Mouse (Mus musculus): Measurements from ENCODE around the gene Trappc3l. TPM values are rescaled to one million over a fixed set of nuclear protein-coding genes. Genes with fewer than 3 reads are reported as not detected.

The Trappc3l gene
- total and polyA plus RNA-seq, 3 experiments = not detected

DNA sequence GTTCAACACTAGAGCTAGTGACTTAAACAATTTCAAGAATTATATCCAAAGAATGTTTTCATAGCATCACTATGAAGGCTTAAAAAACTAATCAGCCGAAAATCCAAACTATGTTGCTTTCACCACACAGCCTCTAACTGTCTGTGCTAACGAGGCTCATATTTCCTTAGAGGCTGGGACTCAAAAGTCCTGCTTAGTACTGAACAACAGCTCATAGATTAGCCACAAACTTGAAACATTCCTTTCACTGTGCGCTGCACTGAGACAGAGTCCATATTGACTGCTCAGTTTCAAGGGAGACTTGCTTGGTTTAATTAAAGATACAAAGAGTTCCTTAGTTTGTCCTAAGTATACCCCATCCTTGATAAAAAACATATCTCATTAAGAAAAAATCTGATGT lies 112.4 kb downstream of the Trappc3l start:
- in situ Hi-C loops (cut with MboI; ENCODE audit: low pct_ligation_motif_present, low pct_unique_long_range_greater_than_20kb, low sequenced_read_pairs) (no loop called here), dilution Hi-C loops (cut with MboI; ENCODE audit: extremely low pct_ligation_motif_present, extremely low pct_unique_long_range_greater_than_20kb, low sequenced_read_pairs) (no loop called here)
- Histone ChIP-seq H3K27me3 (replicated peaks) (no peaks in the 10 kb centered on the region), H3K27ac (ENCODE audit: insufficient read depth, low read depth) (no peak overlapping the region), H3K4me2 (ENCODE audit: insufficient read depth, low read depth, poor library complexity, severe bottlenecking) (no peak overlapping the region), H3K4me3 (replicated peaks in 1 of 3; ENCODE audit: low read depth in 2 of 3, low read length in 2 of 3, poor library complexity in 1 of 3) (no peak overlapping the region), H3K9ac (ENCODE audit: insufficient read depth, low read depth) (no peak overlapping the region), H3K36me3 (replicated peaks in 1 of 2; ENCODE audit: control insufficient read depth in 1 of 2, insufficient read depth in 1 of 2, low read length in 1 of 2) (no peaks in the 10 kb centered on the region), H3K4me1 (ENCODE audit: control insufficient read depth in 1 of 2, insufficient read depth in 2 of 2) (peaks cover 0 to 3% of the 10 kb centered on the region in 2 experiments; a peak in 1 of 4 replicates), H3K9me3 (replicated peaks; ENCODE audit: low read length) (no peaks in the 10 kb centered on the region), H3K79me2 (replicated peaks; ENCODE audit: control insufficient read depth, extremely low read depth, insufficient read depth, poor library complexity, severe bottlenecking) (no peaks in the 10 kb centered on the region)
- no peak for DNase-seq (ENCODE audit: extremely low read depth)
- no peak for TF ChIP-seq RAD21 (IDR thresholded peaks at IDR 0.05; ENCODE audit: low read depth, low read length)
- TF ChIP-seq SIN3A (IDR thresholded peaks at IDR 0.05; ENCODE audit: low read length) = no peak
- TF ChIP-seq KAT2A (IDR thresholded peaks at IDR 0.05; ENCODE audit: insufficient replicate concordance, low read length) = no peak

GRCm38 (mm10) chr10:34150454-34150853 lies 113.1 kb downstream of the Trappc3l start:
- dilution Hi-C loops (cut with MboI; ENCODE audit: extremely low pct_ligation_motif_present, extremely low pct_unique_long_range_greater_than_20kb, low sequenced_read_pairs) = no loop called here

GRCm38 (mm10) chr10:34151827-34152226 lies 114.4 kb downstream of the Trappc3l start:
- Histone ChIP-seq H3K4me2 (ENCODE audit: insufficient read depth, low read depth, poor library complexity, severe bottlenecking) (no peak overlapping the region), H3K36me3 (replicated peaks in 1 of 2; ENCODE audit: control insufficient read depth in 1 of 2, insufficient read depth in 1 of 2, low read length in 1 of 2) (no peaks in the 10 kb centered on the region), H3K27me3 (replicated peaks) (no peaks in the 10 kb centered on the region), H3K4me1 (ENCODE audit: control insufficient read depth in 1 of 2, insufficient read depth in 2 of 2) (peaks cover 0 to 3% of the 10 kb centered on the region in 2 experiments; a peak in 1 of 4 replicates), H3K79me2 (replicated peaks; ENCODE audit: control insufficient read depth, extremely low read depth, insufficient read depth, poor library complexity, severe bottlenecking) (no peaks in the 10 kb centered on the region), H3K9me3 (replicated peaks; ENCODE audit: low read length) (no peaks in the 10 kb centered on the region), H3K27ac (ENCODE audit: insufficient read depth, low read depth) (no peak overlapping the region), H3K4me3 (replicated peaks in 1 of 3; ENCODE audit: low read depth in 2 of 3, low read length in 2 of 3, poor library complexity in 1 of 3) (no peak overlapping the region), H3K9ac (ENCODE audit: insufficient read depth, low read depth) (no peak overlapping the region)
- dilution Hi-C loops (cut with MboI; ENCODE audit: extremely low pct_ligation_motif_present, extremely low pct_unique_long_range_greater_than_20kb, low sequenced_read_pairs) (no loop called here), in situ Hi-C loops (cut with MboI; ENCODE audit: low pct_ligation_motif_present, low pct_unique_long_range_greater_than_20kb, low sequenced_read_pairs) (no loop called here)
- no peak for DNase-seq (ENCODE audit: extremely low read depth)
- TF ChIP-seq RAD21 (IDR thresholded peaks at IDR 0.05; ENCODE audit: low read depth, low read length) (peak; percentile 69), ETS1 (conservative IDR thresholded peaks at IDR 0.05; ENCODE audit: low read depth, low read length) (no peak), JUN (IDR thresholded peaks at IDR 0.05; ENCODE audit: insufficient read depth, low read depth, low read length) (no peak), USF1 (IDR thresholded peaks at IDR 0.05; ENCODE audit: low read depth, low read length) (no peak), UBTF (IDR thresholded peaks at IDR 0.05; ENCODE audit: low read depth, low read length) (no peak), SIN3A (IDR thresholded peaks at IDR 0.05; ENCODE audit: low read length) (no peak), ZNF384 (IDR thresholded peaks at IDR 0.05; ENCODE audit: low read depth, low read length) (0 out of 2 replicates have a peak, but pooled peaks have one; percentile 10), ZC3H11A (IDR thresholded peaks at IDR 0.05; ENCODE audit: low read depth, low read length) (peak; percentile 51), BHLHE40 (IDR thresholded peaks at IDR 0.05; ENCODE audit: low read depth, low read length) (no peak), HCFC1 (IDR thresholded peaks at IDR 0.05; ENCODE audit: low read depth, low read length) (no peak), RCOR1 (conservative IDR thresholded peaks at IDR 0.05; ENCODE audit: low read depth, low read length) (no peak), MEF2A (IDR thresholded peaks at IDR 0.05; ENCODE audit: borderline replicate concordance, low read depth, low read length) (no peak), MYC (IDR thresholded peaks at IDR 0.05; ENCODE audit: low read depth, low read length) (no peak), ZMIZ1 (IDR thresholded peaks at IDR 0.05; ENCODE audit: low read depth, low read length) (no peak), USF2 (conservative IDR thresholded peaks at IDR 0.05; ENCODE audit: low read depth, low read length) (no peak), ZKSCAN1 (IDR thresholded peaks at IDR 0.05; ENCODE audit: borderline replicate concordance, low read depth, low read length) (no peak), TCF12 (IDR thresholded peaks at IDR 0.05; ENCODE audit: low read depth, low read length) (no peak), JUND (conservative IDR thresholded peaks at IDR 0.05; ENCODE audit: low read depth, low read length) (no peak), CTCF (conservative IDR thresholded peaks at IDR 0.05 in 1 of 2, IDR thresholded peaks at IDR 0.05 in 1 of 2; ENCODE audit: low read depth in 2 of 2, low read length in 2 of 2) (peak in 1 of 2 experiments; percentile 71; a peak in 2 of 4 replicates), CHD2 (IDR thresholded peaks at IDR 0.05; ENCODE audit: low read length) (no peak), TBP (conservative IDR thresholded peaks at IDR 0.05; ENCODE audit: low read depth, low read length) (no peak), GABPA (IDR thresholded peaks at IDR 0.05; ENCODE audit: insufficient replicate concordance, low read depth, low read length) (no peak), POLR2AphosphoS2 (IDR thresholded peaks at IDR 0.05; ENCODE audit: low read depth, low read length) (no peak), MAZ (IDR thresholded peaks at IDR 0.05; ENCODE audit: low read depth, low read length) (no peak)

More at GRCm38 (mm10) chr10:34150454-34150853, 113.1 kb downstream of the Trappc3l start:
- Histone ChIP-seq H3K4me3 (replicated peaks in 1 of 3; ENCODE audit: low read depth in 2 of 3, low read length in 2 of 3, poor library complexity in 1 of 3) (no peak overlapping the region), H3K9me3 (replicated peaks; ENCODE audit: low read length) (no peaks in the 10 kb centered on the region), H3K9ac (ENCODE audit: insufficient read depth, low read depth) (no peak overlapping the region), H3K4me2 (ENCODE audit: insufficient read depth, low read depth, poor library complexity, severe bottlenecking) (no peak overlapping the region), H3K79me2 (replicated peaks; ENCODE audit: control insufficient read depth, extremely low read depth, insufficient read depth, poor library complexity, severe bottlenecking) (no peaks in the 10 kb centered on the region), H3K4me1 (ENCODE audit: control insufficient read depth in 1 of 2, insufficient read depth in 2 of 2) (peaks cover 0 to 3% of the 10 kb centered on the region in 2 experiments; a peak in 1 of 4 replicates), H3K27ac (ENCODE audit: insufficient read depth, low read depth) (no peak overlapping the region), H3K27me3 (replicated peaks) (no peaks in the 10 kb centered on the region), H3K36me3 (replicated peaks in 1 of 2; ENCODE audit: control insufficient read depth in 1 of 2, insufficient read depth in 1 of 2, low read length in 1 of 2) (no peaks in the 10 kb centered on the region)
- TF ChIP-seq ZMIZ1 (IDR thresholded peaks at IDR 0.05; ENCODE audit: low read depth, low read length) = no peak
- no peak for TF ChIP-seq BHLHE40 (IDR thresholded peaks at IDR 0.05; ENCODE audit: low read depth, low read length)
- DNase-seq (ENCODE audit: extremely low read depth) = no peak
- in situ Hi-C loops (cut with MboI; ENCODE audit: low pct_ligation_motif_present, low pct_unique_long_range_greater_than_20kb, low sequenced_read_pairs) = no loop called here

All from CH12.LX (cell line).